Mouse (Mus musculus): ENCODE measurements at regions not wholly inside any gene's neighbourhood (a gene's known extent, or its start where the extent isn't known, plus 50 kb on each side); places are given as distances from the start of the nearest gene placed in this dataset.

DNA sequence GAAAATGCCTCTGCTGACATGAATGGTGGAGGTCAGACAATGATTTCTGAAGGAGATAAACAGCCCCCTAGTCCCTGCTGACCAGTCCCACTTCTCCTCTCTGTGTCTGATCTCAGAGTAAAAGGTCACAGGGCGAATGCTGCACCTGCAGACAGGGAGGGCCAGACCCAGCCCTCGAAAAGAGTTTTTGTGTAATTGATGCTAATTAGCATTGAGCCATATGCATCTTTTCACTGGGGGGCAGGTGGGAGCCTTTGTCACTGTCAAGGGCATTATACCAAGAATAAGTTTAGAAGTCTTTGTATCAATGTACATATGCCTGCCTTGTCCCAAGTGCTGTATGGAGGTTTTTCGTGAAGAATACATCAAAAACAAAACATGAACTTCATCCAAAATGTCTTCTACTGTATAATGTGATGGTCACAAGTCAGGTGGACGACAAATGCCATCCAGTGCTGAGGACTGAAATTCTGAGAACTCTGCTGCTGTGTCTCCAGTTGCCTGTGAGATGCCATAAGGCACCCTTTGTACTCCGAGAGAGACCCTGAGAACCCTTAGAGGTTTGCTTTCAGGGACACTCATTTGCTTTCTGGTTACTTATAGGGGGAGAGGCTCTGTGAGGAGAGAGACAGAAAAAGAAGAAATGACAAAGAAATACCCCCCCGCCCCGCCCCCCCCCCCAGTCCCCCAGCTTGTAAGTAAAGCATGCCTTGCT lies 528.5 kb upstream of the Marcks start:
- Histone ChIP-seq H3K79me2 (ENCODE audit: control insufficient read depth, insufficient read depth, low read length, poor library complexity) (no peaks in the 10 kb centered on the region), H3K36me3 (ENCODE audit: control insufficient read depth in 1 of 2, insufficient read depth in 2 of 2, low read length in 2 of 2) (no peaks in the 10 kb centered on the region), H3K27me3 (ENCODE audit: control insufficient read depth in 1 of 2, insufficient read depth in 2 of 2, low read length in 2 of 2) (no peaks in the 10 kb centered on the region), H3K27ac (ENCODE audit: control insufficient read depth, low read depth, low read length) (no peak overlapping the region), H3K9ac (ENCODE audit: control insufficient read depth, low read depth, low read length, poor library complexity, severe bottlenecking) (no peak overlapping the region), H3K4me3 (ENCODE audit: control insufficient read depth in 1 of 2, insufficient read depth in 1 of 2, low read depth in 2 of 2, low read length in 2 of 2) (no peak overlapping the region), H3K4me1 (ENCODE audit: control insufficient read depth in 1 of 2, insufficient read depth in 2 of 2, low read length in 2 of 2) (no peaks in the 10 kb centered on the region), H3K9me3 (replicated peaks; ENCODE audit: insufficient read depth, low read length) (no peaks in the 10 kb centered on the region)
- DNase-seq (ENCODE audit: low read depth, low spot score): no peak
- TF ChIP-seq EP300 (IDR thresholded peaks at IDR 0.05; ENCODE audit: low read depth in 1 of 2, low read length in 2 of 2): no peak
- no peak for TF ChIP-seq MAZ (IDR thresholded peaks at IDR 0.05; ENCODE audit: low read depth, low read length)
- TF ChIP-seq ZC3H11A (IDR thresholded peaks at IDR 0.05; ENCODE audit: low read depth, low read length): no peak
- no peak for TF ChIP-seq RAD21 (IDR thresholded peaks at IDR 0.05; ENCODE audit: low read depth, low read length)
- TF ChIP-seq RCOR1 (IDR thresholded peaks at IDR 0.05; ENCODE audit: low read depth, low read length): no peak
- no peak for TF ChIP-seq ELF1 (IDR thresholded peaks at IDR 0.05; ENCODE audit: low read depth, low read length)
- no peak for TF ChIP-seq BHLHE40 (IDR thresholded peaks at IDR 0.05; ENCODE audit: borderline replicate concordance, low read depth, low read length)
- no peak for TF ChIP-seq USF1 (IDR thresholded peaks at IDR 0.05; ENCODE audit: low read depth, low read length)
- no peak for TF ChIP-seq POLR2AphosphoS2 (IDR thresholded peaks at IDR 0.05; ENCODE audit: low read length)
- TF ChIP-seq MAX (IDR thresholded peaks at IDR 0.05; ENCODE audit: low read length): no peak
- TF ChIP-seq SMC3 (IDR thresholded peaks at IDR 0.05; ENCODE audit: low read depth, low read length): no peak
- no peak for TF ChIP-seq MYC (IDR thresholded peaks at IDR 0.05; ENCODE audit: low read depth, low read length)
- TF ChIP-seq MYB (IDR thresholded peaks at IDR 0.05; ENCODE audit: low read depth, low read length): no peak
- TF ChIP-seq TBP (IDR thresholded peaks at IDR 0.05; ENCODE audit: low read depth, low read length): no peak

GRCm38 (mm10) chr10:37666535-37666934 lies 527.8 kb upstream of the Marcks start:
- DNase-seq (ENCODE audit: low read depth, low spot score): no peak
- Histone ChIP-seq H3K4me3 (ENCODE audit: control insufficient read depth in 1 of 2, insufficient read depth in 1 of 2, low read depth in 2 of 2, low read length in 2 of 2) (no peak overlapping the region), H3K79me2 (ENCODE audit: control insufficient read depth, insufficient read depth, low read length, poor library complexity) (no peaks in the 10 kb centered on the region), H3K9ac (ENCODE audit: control insufficient read depth, low read depth, low read length, poor library complexity, severe bottlenecking) (no peak overlapping the region), H3K36me3 (ENCODE audit: control insufficient read depth in 1 of 2, insufficient read depth in 2 of 2, low read length in 2 of 2) (no peaks in the 10 kb centered on the region), H3K9me3 (replicated peaks; ENCODE audit: insufficient read depth, low read length) (no peaks in the 10 kb centered on the region), H3K27ac (ENCODE audit: control insufficient read depth, low read depth, low read length) (no peak overlapping the region), H3K27me3 (ENCODE audit: control insufficient read depth in 1 of 2, insufficient read depth in 2 of 2, low read length in 2 of 2) (no peaks in the 10 kb centered on the region), H3K4me1 (ENCODE audit: control insufficient read depth in 1 of 2, insufficient read depth in 2 of 2, low read length in 2 of 2) (no peaks in the 10 kb centered on the region)
- TF ChIP-seq ZNF384 (IDR thresholded peaks at IDR 0.05; ENCODE audit: low read depth, low read length): no peak
- TF ChIP-seq ZC3H11A (IDR thresholded peaks at IDR 0.05; ENCODE audit: low read depth, low read length): no peak
- TF ChIP-seq ZMIZ1 (IDR thresholded peaks at IDR 0.05; ENCODE audit: low read depth, low read length): no peak
- no peak for TF ChIP-seq NELFE (IDR thresholded peaks at IDR 0.05; ENCODE audit: low read depth, low read length)
- no peak for TF ChIP-seq USF1 (IDR thresholded peaks at IDR 0.05; ENCODE audit: low read depth, low read length)
- no peak for TF ChIP-seq MYB (IDR thresholded peaks at IDR 0.05; ENCODE audit: low read depth, low read length)
- no peak for TF ChIP-seq SMC3 (IDR thresholded peaks at IDR 0.05; ENCODE audit: low read depth, low read length)
- no peak for TF ChIP-seq MAZ (IDR thresholded peaks at IDR 0.05; ENCODE audit: low read depth, low read length)
- TF ChIP-seq ETS1 (IDR thresholded peaks at IDR 0.05; ENCODE audit: low read depth, low read length): no peak
- TF ChIP-seq CTCF (IDR thresholded peaks at IDR 0.05 in 2 of 3, conservative IDR thresholded peaks at IDR 0.05 in 1 of 3; ENCODE audit: control insufficient read depth in 1 of 3, insufficient read depth in 1 of 3, low read depth in 2 of 3, low read length in 3 of 3, poor library complexity in 1 of 3, severe bottlenecking in 1 of 3): no peak
- TF ChIP-seq EP300 (IDR thresholded peaks at IDR 0.05; ENCODE audit: low read depth in 1 of 2, low read length in 2 of 2): no peak
- no peak for TF ChIP-seq POLR2A (IDR thresholded peaks at IDR 0.05; ENCODE audit: control insufficient read depth in 1 of 2, insufficient read depth in 1 of 2, low read depth in 1 of 2, low read length in 2 of 2, poor library complexity in 1 of 2)
- TF ChIP-seq SIN3A (IDR thresholded peaks at IDR 0.05; ENCODE audit: low read length): no peak
- TF ChIP-seq MEF2A (IDR thresholded peaks at IDR 0.05; ENCODE audit: extremely low read depth, insufficient replicate concordance, low read depth, low read length, poor library complexity, severe bottlenecking): no peak
- TF ChIP-seq POLR2AphosphoS2 (IDR thresholded peaks at IDR 0.05; ENCODE audit: low read length): no peak
